15 mouse cellular contexts compared by ENCODE assay signal in genomic region chr7:66187581-66188231, GRCm38 (mm10).
DNase-seq lines count a peak whose midpoint lies in the region; ATAC-seq and TF ChIP-seq lines count a peak whose summit lies in the region.
"Had no signal": no experiment of that assay in that cellular context is flagged by ENCODE, and none has a peak within 500 bp of the region (broad histone marks: within the 10 kb centered on the region; RNA-seq: fewer than 3 reads in every experiment).

No protein-coding gene starts in this region.

- no peak overlapping the region for H3K4me2 ChIP-seq in kidney, embryonic 15.5 days
- no peak overlapping the region for H3K4me2 ChIP-seq in kidney, embryonic 16.5 days (replicated peaks; ENCODE audit: low read depth, low read length)
- no peak overlapping the region for H3K4me2 ChIP-seq in liver, postnatal 0 days (ENCODE audit: low read depth, low read length)
- H3K4me2 ChIP-seq: neural tube, embryonic 12.5 days had no signal

- no peaks in the 10 kb centered on the region for H3K36me3 ChIP-seq in kidney, embryonic 15.5 days
- no peaks in the 10 kb centered on the region for H3K36me3 ChIP-seq in kidney, embryonic 16.5 days (ENCODE audit: insufficient read depth, low read length)
- H3K36me3 ChIP-seq in embryonic facial prominence, embryonic 10.5 days (replicated peaks), result no peaks in the 10 kb centered on the region
- H3K36me3 ChIP-seq in liver, postnatal 0 days (replicated peaks; ENCODE audit: insufficient read depth, low read length), result no peaks in the 10 kb centered on the region
- H3K36me3 ChIP-seq: limb, embryonic 10.5 days; neural tube, embryonic 12.5 days had no signal

- H3K9me3 ChIP-seq in kidney, embryonic 15.5 days (replicated peaks), result no peaks in the 10 kb centered on the region
- H3K9me3 ChIP-seq in kidney, embryonic 16.5 days (ENCODE audit: low read length), result no peaks in the 10 kb centered on the region
- no peaks in the 10 kb centered on the region for H3K9me3 ChIP-seq in embryonic facial prominence, embryonic 10.5 days
- H3K9me3 ChIP-seq in liver, postnatal 0 days (ENCODE audit: low read length), result no peaks in the 10 kb centered on the region
- H3K9me3 ChIP-seq: limb, embryonic 10.5 days; neural tube, embryonic 12.5 days had no signal

- DNase-seq in cerebellum, postnatal 10 days, result peak; percentile 53 to 66
- no peak for DNase-seq in cerebellum, adult 11 months
- DNase-seq in embryonic facial prominence, embryonic 10.5 days (ENCODE audit: low spot score), result no peak
- DNase-seq in liver, postnatal 0 days, result no peak
- DNase-seq in layer of hippocampus, postnatal 14 days (ENCODE audit: low spot score in 2 of 2), result no peak
- DNase-seq: embryo, embryonic 11 days; right cerebral cortex, adult 18-20 months; thymus, postnatal 36 days had no signal

- no peak overlapping the region for H3K27ac ChIP-seq in kidney, embryonic 15.5 days
- no peak overlapping the region for H3K27ac ChIP-seq in kidney, embryonic 16.5 days (ENCODE audit: low read length)
- H3K27ac ChIP-seq in embryonic facial prominence, embryonic 10.5 days (replicated peaks), result peak overlapping the region; percentile 48
- peak overlapping the region; percentile 16; the same call in 1 of the 2 replicates for H3K27ac ChIP-seq in liver, postnatal 0 days (ENCODE audit: low read depth)
- H3K27ac ChIP-seq: layer of hippocampus, adult 2 months; limb, embryonic 10.5 days; neural tube, embryonic 12.5 days had no signal

- 0 out of 2 replicates have a peak, but pooled peaks cover 5% of the 10 kb centered on the region for H3K4me1 ChIP-seq in kidney, embryonic 15.5 days
- no peaks in the 10 kb centered on the region for H3K4me1 ChIP-seq in kidney, embryonic 16.5 days (ENCODE audit: insufficient read depth, low read length)
- no peaks in the 10 kb centered on the region for H3K4me1 ChIP-seq in embryonic facial prominence, embryonic 10.5 days
- peaks cover 15% of the 10 kb centered on the region for H3K4me1 ChIP-seq in liver, postnatal 0 days (ENCODE audit: insufficient read depth)

- H3K9ac ChIP-seq in kidney, embryonic 15.5 days, result no peak overlapping the region
- H3K9ac ChIP-seq in kidney, embryonic 16.5 days (replicated peaks; ENCODE audit: low read length), result no peak overlapping the region
- no peak overlapping the region; the same call in 1 of the 2 replicates for H3K9ac ChIP-seq in liver, postnatal 0 days (replicated peaks)
- H3K9ac ChIP-seq: neural tube, embryonic 12.5 days had no signal

- 61% methylated on average over 4 of the region's 4 CpGs for WGBS in kidney, embryonic 15.5 days
- 71% methylated on average over 4 of the region's 4 CpGs for WGBS in kidney, embryonic 16.5 days
- WGBS in embryonic facial prominence, embryonic 10.5 days, result 89% methylated on average over 4 of the region's 4 CpGs
- WGBS in liver, postnatal 0 days (ENCODE audit: insufficient replicate concordance), result 62% methylated on average over 4 of the region's 4 CpGs

- H3K4me3 ChIP-seq in kidney, embryonic 15.5 days (replicated peaks), result no peak overlapping the region
- H3K4me3 ChIP-seq in kidney, embryonic 16.5 days (ENCODE audit: low read length), result no peak overlapping the region
- no peak overlapping the region for H3K4me3 ChIP-seq in embryonic facial prominence, embryonic 10.5 days
- H3K4me3 ChIP-seq in liver, postnatal 0 days (ENCODE audit: low read depth, low read length), result no peak overlapping the region
- H3K4me3 ChIP-seq: layer of hippocampus, adult 2 months; limb, embryonic 10.5 days; neural tube, embryonic 12.5 days had no signal

- ATAC-seq in kidney, embryonic 15.5 days (replicated peaks; ENCODE audit: low FRiP score), result 0 out of 2 replicates have a peak, but pooled peaks have one; percentile 43
- ATAC-seq in kidney, embryonic 16.5 days (ENCODE audit: low FRiP score, low TSS enrichment), result no peak
- ATAC-seq in liver, postnatal 0 days, result peak; percentile 83
- ATAC-seq in erythroid progenitor cell, adult 5-6 weeks (replicated peaks; ENCODE audit: low FRiP score, poor library complexity, severe bottlenecking), result no peak; the same call in 1 of the 2 replicates
- ATAC-seq: intestine, embryonic 16.5 days had no signal

- no peak for TF ChIP-seq EP300 in liver, postnatal 0 days (IDR thresholded peaks at IDR 0.05; ENCODE audit: low read depth)

- no peak for TF ChIP-seq CTCF in liver, postnatal 0 days (IDR thresholded peaks at IDR 0.05; ENCODE audit: low read depth)

- H3K27me3 ChIP-seq in kidney, embryonic 15.5 days, result no peaks in the 10 kb centered on the region
- no peaks in the 10 kb centered on the region for H3K27me3 ChIP-seq in kidney, embryonic 16.5 days (ENCODE audit: insufficient read depth, low read length)
- no peaks in the 10 kb centered on the region for H3K27me3 ChIP-seq in embryonic facial prominence, embryonic 10.5 days (replicated peaks; ENCODE audit: low read depth, poor library complexity, severe bottlenecking)
- no peaks in the 10 kb centered on the region for H3K27me3 ChIP-seq in liver, postnatal 0 days (ENCODE audit: insufficient read depth, low read length)
- H3K27me3 ChIP-seq: neural tube, embryonic 12.5 days had no signal

Comparison
In these comparisons a context has a peak if more than half of its experiments do, and no peak if none do; other contexts are left out.
1. DNase-seq: peak in cerebellum, postnatal 10 days (2 of 2); none in cerebellum, adult 11 months (single experiment), embryonic facial prominence, embryonic 10.5 days (single experiment), liver, postnatal 0 days (single experiment) and layer of hippocampus, postnatal 14 days (0 of 2).
2. ATAC-seq: peak in kidney, embryonic 15.5 days (single experiment) and liver, postnatal 0 days (single experiment); none in kidney, embryonic 16.5 days (single experiment) and erythroid progenitor cell, adult 5-6 weeks (single experiment).
3. H3K27ac ChIP-seq: peak in embryonic facial prominence, embryonic 10.5 days (single experiment) and liver, postnatal 0 days (single experiment); none in kidney, embryonic 15.5 days (single experiment) and kidney, embryonic 16.5 days (single experiment).